Mouse (Mus musculus): ENCODE results near the gene Gm20521.

DNA sequence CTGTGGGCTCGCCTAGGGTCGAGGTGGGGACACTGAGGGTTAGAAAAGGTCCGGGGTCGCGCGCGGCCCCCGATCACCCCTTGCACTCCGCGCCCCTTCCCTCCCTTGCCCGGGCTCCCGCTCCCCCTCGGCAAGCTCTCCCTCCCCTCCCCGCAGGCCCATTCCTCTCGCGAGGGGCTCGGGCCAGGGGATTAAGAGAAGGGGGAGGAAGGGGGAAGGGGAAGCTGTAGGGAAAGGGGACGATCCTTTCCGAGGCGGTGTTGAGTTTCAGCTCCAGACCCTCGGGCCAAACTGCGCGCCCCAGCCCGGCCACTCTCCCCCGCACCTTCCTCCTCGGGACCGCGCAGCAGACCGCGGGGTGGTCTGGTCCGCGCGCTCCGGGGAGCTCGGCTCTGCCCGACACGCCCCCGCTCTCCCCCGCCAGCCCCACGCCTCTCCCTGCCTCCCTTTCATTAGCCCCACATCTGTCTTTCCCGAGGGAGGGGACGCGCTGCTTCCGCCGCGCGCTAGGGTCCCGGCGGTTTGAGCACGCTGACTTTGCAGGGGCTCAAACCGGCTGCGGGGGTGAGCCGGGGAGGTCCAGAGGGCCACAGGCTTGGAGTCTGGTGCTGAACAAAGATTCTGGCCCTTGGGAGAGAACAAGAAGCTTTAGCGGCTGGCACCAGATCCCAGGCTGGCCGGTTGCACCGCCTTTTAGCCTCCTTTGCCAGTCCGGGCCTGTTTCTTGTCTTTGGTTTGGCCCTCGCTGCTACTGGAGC, 43.3 kb downstream of the Gm20521 start:
- TF ChIP-seq CTCF (IDR thresholded peaks at IDR 0.05; ENCODE audit: low read depth) = no peak
- no peak for TF ChIP-seq EP300 (IDR thresholded peaks at IDR 0.05; ENCODE audit: low read depth)

All from liver, postnatal 0 days (tissue).